Mouse (Mus musculus) lung, adult 18-20 months (tissue): ENCODE data around the gene Ints7.

Source experiments
- DNase-seq, 2 experiments: peaks; one replicate each; pipeline ENCODE4 v3.0.0; 2022; ENCODE audit warnings: mixed read lengths in 2 of 2

Ints7 gene

GRCm38 (mm10) chr1:191634116-191634515, 58.7 kb downstream of the Ints7 start:
- DNase-seq, result no peak

GRCm38 (mm10) chr1:191638404-191638803, 63.0 kb downstream of the Ints7 start:
- DNase-seq, result no peak

- DNase-seq, result no peak
These were observed 63.9 kb downstream of the Ints7 start for GRCm38 (mm10) chr1:191639200-191639807.

- DNase-seq, result no peak
These were observed 64.7 kb downstream of the Ints7 start for GRCm38 (mm10) chr1:191640146-191640545.

GRCm38 (mm10) chr1:191640848-191641247, 65.4 kb downstream of the Ints7 start:
- no peak for DNase-seq

GRCm38 (mm10) chr1:191641438-191641837, 66.0 kb downstream of the Ints7 start:
- peak; percentile 39 to 71 for DNase-seq

- no peak for DNase-seq
These were observed 67.5 kb downstream of the Ints7 start for GRCm38 (mm10) chr1:191642903-191643302.

GRCm38 (mm10) chr1:191645921-191646320, 70.5 kb downstream of the Ints7 start:
- DNase-seq, result peak in 1 of 2 experiments; percentile 17

GRCm38 (mm10) chr1:191647590-191647989, 72.2 kb downstream of the Ints7 start:
- DNase-seq, result no peak

GRCm38 (mm10) chr1:191659441-191659840, 84.0 kb downstream of the Ints7 start:
- no peak for DNase-seq

GRCm38 (mm10) chr1:191661019-191661796, 85.8 kb downstream of the Ints7 start:
- no peak for DNase-seq

GRCm38 (mm10) chr1:191662178-191662898, 86.9 kb downstream of the Ints7 start:
- DNase-seq, result peak; percentile 8 to 43

- no peak for DNase-seq
These were observed 87.6 kb downstream of the Ints7 start for GRCm38 (mm10) chr1:191662899-191663500.

- no peak for DNase-seq
These were observed 88.2 kb downstream of the Ints7 start for GRCm38 (mm10) chr1:191663603-191664002.

- DNase-seq, result no peak
These were observed 90.9 kb downstream of the Ints7 start for GRCm38 (mm10) chr1:191666351-191666750.

GRCm38 (mm10) chr1:191668030-191668429, 92.6 kb downstream of the Ints7 start:
- DNase-seq, result no peak
